Mouse (Mus musculus) left cerebral cortex, postnatal 10 days (tissue): ENCODE measurements at regions not wholly inside any gene's neighbourhood (a gene's known extent, or its start where the extent isn't known, plus 50 kb on each side); places are given as distances from the start of the nearest gene placed in this dataset.

Experiments
- DNase-seq, 2 experiments: peaks; one replicate each; pipeline ENCODE4 v3.0.0; 2021 to 2022; ENCODE audit warnings: low spot score in 2 of 2, mixed read lengths in 1 of 2; ENCODE audit errors: extremely low spot score in 1 of 2
- intact Hi-C: fragments of 180-260 bp; cut with DNase I; formaldehyde crosslinking; loops from one replicate; pipeline ENCODE4 v1.15.1; 2025

- intact Hi-C loops, result no loop called here
- DNase-seq, result no peak
Observed at GRCm38 (mm10) chr15:70764513-70764912, 3069.8 kb upstream of the Gm6569 start.

- intact Hi-C loops, result no loop called here
- no peak for DNase-seq
Observed at GRCm38 (mm10) chr15:70765471-70765870, 3068.9 kb upstream of the Gm6569 start.
